Mouse (Mus musculus) urinary bladder, adult 18-20 months (tissue): ENCODE measurements at regions not wholly inside any gene's neighbourhood (a gene's known extent, or its start where the extent isn't known, plus 50 kb on each side); places are given as distances from the start of the nearest gene placed in this dataset.

Experiments used
- DNase-seq, 2 experiments: peaks; one replicate each; pipeline ENCODE4 v3.0.0; 2022; ENCODE audit warnings: low spot score in 2 of 2, mixed read lengths in 2 of 2

DNA sequence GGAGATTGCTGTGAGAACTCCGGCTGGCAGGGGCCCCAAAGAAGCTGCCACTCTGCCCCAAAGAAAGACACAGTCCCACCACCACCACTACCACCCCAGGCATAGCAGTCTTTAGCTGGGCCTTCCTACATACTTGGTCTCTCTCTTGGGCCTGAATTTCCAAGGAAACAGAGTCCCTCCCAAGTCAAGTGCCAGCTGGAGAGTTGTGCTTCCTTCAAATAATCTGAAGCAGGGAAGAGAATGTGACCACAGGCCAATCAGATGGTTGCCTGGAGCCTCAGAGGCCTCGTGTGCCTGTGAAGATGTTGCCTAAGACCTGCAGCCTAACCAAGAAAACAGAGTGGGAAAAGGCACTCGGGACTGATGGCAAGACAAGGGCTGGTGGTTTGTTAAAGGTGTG is 117.5 kb upstream of the Ctnnb1 start:
- DNase-seq: no peak

DNA sequence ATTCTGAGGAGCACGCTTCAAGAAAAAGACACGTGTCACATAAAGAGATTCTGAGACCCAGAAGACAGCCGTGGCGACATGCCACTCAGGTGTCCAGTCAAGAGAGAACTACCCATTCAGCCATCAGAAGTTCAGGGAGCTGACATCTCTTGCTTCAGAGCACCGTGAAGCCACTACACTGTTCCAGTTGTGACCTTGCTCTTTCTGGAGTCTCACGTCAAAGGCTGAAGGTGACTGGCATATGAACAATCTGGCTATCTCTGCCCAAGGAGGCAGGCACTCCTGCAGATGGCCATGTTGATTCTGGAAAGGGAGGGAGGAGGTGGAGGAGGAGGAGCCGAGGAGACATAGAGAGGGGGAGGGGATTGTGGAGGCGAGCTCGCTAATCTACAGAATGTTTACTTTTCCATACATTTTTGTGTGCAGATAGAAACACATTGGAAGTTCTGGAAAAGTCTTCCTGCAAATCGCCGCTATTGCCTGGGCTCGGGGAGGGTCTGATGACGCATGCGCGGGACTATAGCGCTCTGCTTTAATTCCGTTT is 116.3 kb upstream of the Ctnnb1 start:
- DNase-seq: no peak

DNA sequence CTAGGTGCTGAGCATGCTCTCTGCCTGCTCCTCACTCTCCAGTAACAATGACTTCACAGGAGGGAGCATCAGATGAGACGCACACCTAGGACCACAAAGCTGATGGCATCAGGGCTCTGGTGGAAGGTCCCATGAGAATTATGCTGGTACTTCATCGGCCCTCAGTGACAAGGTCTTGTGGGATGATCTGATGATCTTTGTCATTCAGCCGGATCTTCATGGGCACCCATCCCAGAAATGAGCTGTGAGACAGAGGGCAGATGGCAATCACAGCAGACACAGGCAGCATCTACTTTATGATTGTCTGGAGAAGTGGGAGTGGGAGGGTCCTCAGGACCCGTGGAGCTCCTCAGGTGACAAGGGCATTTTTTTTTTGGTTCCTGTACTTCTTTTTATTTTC is 114.7 kb upstream of the Ctnnb1 start:
- DNase-seq: no peak

GRCm38 (mm10) chr9:120818726-120819317 is 110.2 kb upstream of the Ctnnb1 start:
- DNase-seq: no peak

DNA sequence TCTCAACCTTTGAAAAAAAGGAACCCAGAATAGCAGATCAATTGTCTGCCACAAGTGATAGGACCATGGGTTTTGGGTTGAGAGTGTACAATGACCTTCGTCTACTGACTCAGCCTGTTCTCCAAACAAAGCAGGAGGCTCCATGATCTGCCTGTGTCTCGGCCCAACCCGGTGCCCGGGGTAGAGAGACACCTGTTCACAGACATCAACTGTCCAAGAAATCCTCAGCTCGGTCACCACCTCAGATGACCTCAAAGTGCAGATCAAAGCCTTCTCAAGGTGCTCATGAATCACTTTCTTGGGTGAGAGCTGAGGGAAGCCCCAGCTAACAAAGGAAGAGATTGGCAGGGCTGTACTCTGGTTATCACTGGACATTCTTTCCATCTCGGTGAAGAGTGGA is 108.1 kb upstream of the Ctnnb1 start:
- DNase-seq: no peak

- no peak for DNase-seq
Observed at GRCm38 (mm10) chr9:120823397-120823796, 105.6 kb upstream of the Ctnnb1 start.

GRCm38 (mm10) chr9:120826266-120826665 is 102.8 kb upstream of the Ctnnb1 start:
- peak; percentile 31 to 39 for DNase-seq

- DNase-seq: peak; percentile 50 to 61
Observed at GRCm38 (mm10) chr9:120830526-120830925, 98.5 kb upstream of the Ctnnb1 start.

- DNase-seq: no peak
Observed at GRCm38 (mm10) chr9:120834166-120834565, 94.8 kb upstream of the Ctnnb1 start.

DNA sequence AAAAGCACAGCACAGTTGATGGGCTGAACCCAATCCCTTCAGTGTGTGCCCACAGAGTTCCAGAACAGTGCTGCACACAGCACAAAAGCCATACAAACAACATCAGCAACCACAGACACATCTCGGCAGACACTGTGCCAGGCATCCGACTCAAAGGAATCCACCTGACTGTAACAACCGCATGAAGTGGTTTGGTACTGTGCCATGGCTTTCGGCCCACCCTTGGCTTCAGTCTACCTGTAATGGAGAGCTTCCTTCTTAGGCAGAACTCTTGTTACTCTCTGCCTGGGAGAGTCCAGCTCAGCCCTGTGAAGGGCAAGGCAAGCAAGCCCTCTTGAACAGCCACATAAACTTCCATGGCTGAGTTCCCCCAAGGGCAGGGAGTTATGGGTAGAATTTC is 93.4 kb upstream of the Ctnnb1 start:
- no peak for DNase-seq

GRCm38 (mm10) chr9:120837431-120838150 is 91.4 kb upstream of the Ctnnb1 start:
- DNase-seq: no peak

DNA sequence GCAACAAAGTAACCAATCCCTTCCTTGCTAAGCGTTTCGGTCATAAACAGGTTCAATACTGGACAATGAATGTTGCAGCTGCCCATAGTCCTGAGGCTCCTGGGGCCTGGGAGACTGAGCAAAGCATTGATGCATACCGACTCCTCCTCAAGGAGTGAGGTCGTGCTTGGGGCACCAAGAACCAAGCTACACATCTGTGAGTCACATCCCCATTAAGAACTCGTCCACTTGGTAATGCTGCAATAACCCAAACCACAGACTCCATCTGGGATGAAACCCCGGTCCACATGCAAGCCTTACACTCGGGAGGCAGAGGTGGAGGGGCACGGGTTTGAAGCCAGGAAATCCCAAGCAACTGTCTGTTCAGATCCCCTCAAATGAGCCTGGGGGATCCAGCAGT is 85.3 kb upstream of the Ctnnb1 start:
- no peak for DNase-seq

DNA sequence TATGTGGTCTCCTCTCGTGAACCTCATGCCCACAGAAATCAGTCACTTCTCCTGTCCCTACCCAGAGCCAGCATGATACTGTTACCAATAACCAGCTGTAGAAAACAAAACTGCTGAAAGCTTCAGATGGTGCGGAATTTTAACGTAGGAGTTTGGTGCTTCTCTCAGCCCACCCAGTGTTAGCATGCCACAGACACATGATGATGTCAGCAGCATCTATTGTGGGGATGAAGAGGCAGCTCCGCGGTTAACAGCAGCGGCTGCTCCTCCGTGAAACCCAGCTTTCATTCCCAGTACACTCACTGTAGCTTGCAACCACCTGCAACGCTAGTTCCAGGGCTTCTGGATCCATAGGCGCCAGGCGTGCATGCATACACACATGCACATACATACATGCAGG is 83.5 kb upstream of the Ctnnb1 start:
- no peak for DNase-seq

GRCm38 (mm10) chr9:120847649-120848048 is 81.4 kb upstream of the Ctnnb1 start:
- no peak for DNase-seq

GRCm38 (mm10) chr9:120848962-120849361 is 80.1 kb upstream of the Ctnnb1 start:
- DNase-seq: no peak

GRCm38 (mm10) chr9:120850092-120850491 is 78.9 kb upstream of the Ctnnb1 start:
- no peak for DNase-seq

DNA sequence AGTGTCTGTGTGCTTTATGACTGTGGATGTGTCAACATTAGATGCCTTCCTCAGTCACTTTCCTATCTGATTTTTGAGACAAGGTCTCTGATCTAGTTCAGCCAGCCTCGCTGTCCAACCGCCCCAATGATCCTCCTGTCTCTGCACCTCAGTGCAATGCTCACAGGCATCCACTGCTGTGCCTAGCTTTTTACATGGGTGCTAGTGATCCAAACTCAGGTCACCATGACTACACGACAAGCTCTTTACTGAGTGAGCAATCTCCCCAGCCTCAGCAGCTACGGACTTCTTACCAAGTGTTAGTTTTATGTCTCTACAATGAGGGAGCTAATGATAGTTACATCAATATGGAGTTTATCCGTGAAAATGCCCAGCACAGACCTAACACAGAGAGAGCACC is 77.1 kb upstream of the Ctnnb1 start:
- no peak for DNase-seq

DNA sequence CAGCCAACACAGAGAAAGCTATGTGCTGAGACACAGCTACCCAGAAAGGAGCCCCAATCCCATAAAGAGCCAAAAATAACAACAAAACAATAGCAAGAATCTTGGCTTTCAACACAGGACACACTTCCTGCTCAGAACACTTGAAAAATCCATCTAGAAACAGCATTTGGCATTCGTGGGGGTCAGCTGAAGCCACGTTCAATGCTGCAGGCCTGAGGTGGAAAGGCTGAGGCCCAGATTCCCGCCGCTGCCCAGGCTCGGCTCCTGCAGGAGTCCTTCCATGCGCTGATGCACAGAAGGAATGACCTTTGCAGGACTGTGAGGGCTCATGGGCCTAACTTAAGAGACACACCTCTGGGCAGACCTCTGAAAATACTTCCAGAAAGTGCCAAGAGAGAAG is 76.4 kb upstream of the Ctnnb1 start:
- no peak for DNase-seq

DNA sequence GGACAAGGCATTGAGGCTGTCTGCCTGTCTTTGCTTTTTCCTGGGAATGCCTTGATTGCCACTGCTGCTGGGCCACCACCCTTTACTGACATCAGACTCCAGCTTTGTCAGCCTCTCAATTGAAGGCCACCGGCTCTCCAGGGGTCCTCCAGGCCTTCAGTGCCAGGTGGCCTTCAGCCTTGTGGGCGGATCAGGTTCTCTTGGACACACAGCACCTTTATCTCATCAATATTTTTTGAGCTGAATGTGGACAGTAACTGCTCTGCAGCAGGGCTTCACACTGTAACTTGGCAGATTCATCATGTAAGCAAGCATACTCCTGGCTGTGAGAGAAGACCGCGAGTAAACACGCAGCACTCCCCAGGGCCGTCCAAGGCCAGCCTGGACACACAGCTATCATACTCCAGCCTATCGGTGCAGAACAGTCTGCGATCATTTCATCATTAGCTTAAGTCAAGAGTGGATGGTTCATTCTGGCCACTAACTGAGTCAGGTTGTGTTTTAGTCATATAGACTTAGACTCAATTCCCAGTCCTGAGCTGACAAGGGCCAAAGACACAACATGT is 75.9 kb upstream of the Ctnnb1 start:
- no peak for DNase-seq

GRCm38 (mm10) chr9:120854351-120854750 is 74.7 kb upstream of the Ctnnb1 start:
- no peak for DNase-seq

DNA sequence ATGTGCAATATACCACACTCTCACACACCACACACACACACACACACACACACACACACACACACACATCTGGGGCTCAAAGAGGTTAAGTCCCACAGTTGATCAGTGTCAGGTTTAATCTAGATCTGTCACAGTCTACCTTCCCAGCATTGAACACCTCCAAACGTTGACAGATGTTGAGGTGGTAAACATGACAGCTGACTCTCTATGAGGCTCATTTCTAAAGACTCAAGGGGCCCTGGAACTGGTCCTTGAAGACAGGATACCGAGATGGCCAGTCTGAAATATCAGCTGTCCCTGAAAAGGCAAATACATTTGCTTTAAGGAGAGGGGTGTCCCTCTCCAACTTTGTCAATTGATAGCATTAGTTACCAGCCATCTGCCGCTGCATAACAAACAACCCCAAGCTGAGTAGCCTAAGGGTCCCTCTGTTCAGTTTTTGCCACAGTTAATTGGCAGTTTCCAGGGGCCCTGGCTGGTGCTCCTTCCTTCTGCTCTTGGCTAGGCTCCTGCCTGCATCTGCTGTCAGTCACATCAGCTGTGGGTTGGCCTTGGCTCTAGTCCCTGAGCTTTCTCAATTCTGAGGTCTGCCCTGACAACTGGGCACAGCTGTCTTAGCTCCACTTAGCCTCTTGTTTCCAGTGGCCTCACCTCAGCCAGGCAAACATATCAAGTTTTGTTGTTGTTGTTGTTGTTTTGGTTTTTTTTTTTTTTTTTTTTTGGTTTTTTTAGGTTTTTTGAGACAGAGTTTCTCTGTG is 73.5 kb upstream of the Ctnnb1 start:
- DNase-seq: no peak

DNA sequence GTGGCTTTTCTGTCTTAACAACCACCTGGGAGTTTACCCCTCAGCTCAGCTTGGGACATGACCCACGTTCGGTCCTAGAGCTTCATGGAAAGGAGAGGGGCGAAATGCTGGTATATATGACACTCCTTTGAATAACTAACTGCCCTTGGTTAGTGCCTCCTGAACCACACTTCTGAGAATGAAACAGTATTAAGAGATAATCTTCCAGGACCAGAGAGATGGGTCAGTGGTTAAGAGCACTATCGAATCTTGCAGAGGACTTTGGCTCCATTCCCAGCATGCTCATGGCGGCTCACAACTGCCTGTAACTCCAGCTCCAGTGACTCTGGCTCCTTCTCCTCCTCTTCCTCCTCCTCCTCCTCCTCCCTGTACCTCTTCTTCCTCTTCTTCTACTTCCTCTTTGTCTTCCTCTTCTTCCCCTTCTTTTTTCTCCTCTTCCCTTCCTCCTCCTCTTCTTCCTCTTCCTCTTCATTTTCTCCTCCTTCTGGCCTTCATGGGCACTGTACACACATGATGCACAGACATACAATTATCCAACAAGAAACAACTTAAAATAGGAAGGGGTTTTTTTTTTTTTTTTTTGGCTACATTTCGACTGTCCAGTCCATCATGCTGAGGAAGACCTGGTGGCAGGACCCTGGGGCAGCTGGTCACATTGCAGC is 71.0 kb upstream of the Ctnnb1 start:
- no peak for DNase-seq
